Comparison of ENCODE assay signal across 14 mouse cellular contexts in genomic region chr12:99442819-99443218, GRCm38 (mm10).
DNase-seq lines count a peak whose midpoint lies in the region.
"Had no signal": no experiment of that assay in that cellular context is flagged by ENCODE, and none has a peak within 500 bp of the region (broad histone marks: within the 10 kb centered on the region; RNA-seq: fewer than 3 reads in every experiment).

No protein-coding gene starts in this region.

- peak; percentile 84 for DNase-seq in fat pad, adult 2 months (ENCODE audit: extremely low read depth, low read depth, low spot score)
- DNase-seq in gonadal fat pad, adult 2 months (ENCODE audit: low read depth), result peak; percentile 67
- no peak for DNase-seq in urinary bladder, postnatal 10 days (ENCODE audit: low spot score)
- DNase-seq in left cerebral cortex, adult 11 months (ENCODE audit: low spot score), result no peak
- DNase-seq: adrenal gland, adult 2 months; adrenal gland, adult 8-10 months; adrenal gland, postnatal 10 days; adrenal gland, postnatal 14 days; adrenal gland, postnatal 25 days; adrenal gland, postnatal 36 days; B cell, adult 2 months; cerebellum, adult 11 months; cerebellum, adult 11-12 months; cerebellum, adult 18-20 months had no signal

Comparison
In these comparisons a context has a peak if more than half of its experiments do, and no peak if none do; other contexts are left out.
1. DNase-seq: peak in fat pad, adult 2 months (single experiment) and gonadal fat pad, adult 2 months (single experiment); none in urinary bladder, postnatal 10 days (single experiment) and left cerebral cortex, adult 11 months (single experiment).